ENCODE assay signal across 10 mouse cellular contexts in genomic region chr3:152702274-152702843, GRCm38 (mm10). TPM values are rescaled to one million over a fixed set of nuclear protein-coding genes. Genes with fewer than 3 reads are reported as not detected.
DNase-seq lines count a peak whose midpoint lies in the region; ATAC-seq and TF ChIP-seq lines count a peak whose summit lies in the region.
"Had no signal": no experiment of that assay in that cellular context is flagged by ENCODE, and none has a peak within 500 bp of the region (broad histone marks: within the 10 kb centered on the region; RNA-seq: fewer than 3 reads in every experiment).

No protein-coding gene starts in this region.

- H3K4me2 ChIP-seq in neural tube, embryonic 11.5 days (ENCODE audit: low read depth) = no peak overlapping the region
- H3K4me2 ChIP-seq in hindbrain, postnatal 0 days (ENCODE audit: low read depth, low read length) = peak overlapping the region; percentile 30; the same call in 1 of the 2 replicates

- no peak overlapping the region for H3K9ac ChIP-seq in neural tube, embryonic 11.5 days (ENCODE audit: low read length)
- no peak overlapping the region for H3K9ac ChIP-seq in hindbrain, postnatal 0 days (replicated peaks; ENCODE audit: low read length)

- no peaks in the 10 kb centered on the region for H3K9me3 ChIP-seq in neural tube, embryonic 11.5 days (ENCODE audit: control insufficient read depth, low read length)
- H3K9me3 ChIP-seq in hindbrain, postnatal 0 days (ENCODE audit: low read length) = no peaks in the 10 kb centered on the region

- no peaks in the 10 kb centered on the region for H3K36me3 ChIP-seq in neural tube, embryonic 11.5 days (ENCODE audit: control insufficient read depth, insufficient read depth, low read length)
- no peaks in the 10 kb centered on the region for H3K36me3 ChIP-seq in hindbrain, postnatal 0 days (ENCODE audit: insufficient read depth, low read length)
- H3K36me3 ChIP-seq in small intestine, adult 2 months (ENCODE audit: control insufficient read depth, insufficient read depth, low read length) = no peaks in the 10 kb centered on the region

- no peak for TF ChIP-seq CTCF in hindbrain, postnatal 0 days (IDR thresholded peaks at IDR 0.05; ENCODE audit: low read depth)
- no peak for TF ChIP-seq CTCF in small intestine, adult 2 months (IDR thresholded peaks at IDR 0.05; ENCODE audit: extremely low read depth, insufficient read length, insufficient replicate concordance, low read depth, low read length)

- DNase-seq in embryo, embryonic 11 days = peak; percentile 39
- DNase-seq in embryo, embryonic 10 days (ENCODE audit: low spot score) = no peak
- DNase-seq in neural tube, embryonic 11.5 days (ENCODE audit: low spot score) = peak; percentile 37
- no peak for DNase-seq in neural tube, embryonic 10.5 days (ENCODE audit: extremely low spot score, low spot score)
- DNase-seq in hindbrain, postnatal 0 days (ENCODE audit: low spot score) = peak; percentile 50
- no peak for DNase-seq in right cerebral cortex, adult 18-20 months
- no peak for DNase-seq in spleen, adult 12 weeks (ENCODE audit: low spot score)
- DNase-seq: adrenal gland, postnatal 10 days had no signal

- H3K27ac ChIP-seq in neural tube, embryonic 11.5 days (ENCODE audit: low read depth, low read length) = no peak overlapping the region
- no peak overlapping the region for H3K27ac ChIP-seq in hindbrain, postnatal 0 days
- no peak overlapping the region for H3K27ac ChIP-seq in small intestine, adult 2 months (ENCODE audit: insufficient read depth, low read depth, low read length)

- 51% methylated on average over 8 of the region's 8 CpGs for WGBS in neural tube, embryonic 11.5 days
- 50% methylated on average over 8 of the region's 8 CpGs for WGBS in hindbrain, postnatal 0 days
- WGBS in small intestine, adult 2 months = 52% methylated on average over 8 of the region's 8 CpGs

- TF ChIP-seq POLR2A in small intestine, adult 2 months (IDR thresholded peaks at IDR 0.05; ENCODE audit: low read depth, low read length) = no peak

- ATAC-seq in neural tube, embryonic 11.5 days (ENCODE audit: insufficient read depth, low FRiP score, low TSS enrichment) = no peak
- no peak for ATAC-seq in hindbrain, postnatal 0 days

- H3K4me1 ChIP-seq in neural tube, embryonic 11.5 days (ENCODE audit: control insufficient read depth, insufficient read depth, low read length) = no peaks in the 10 kb centered on the region
- no peaks in the 10 kb centered on the region for H3K4me1 ChIP-seq in hindbrain, postnatal 0 days (ENCODE audit: insufficient read depth, low read length)
- no peaks in the 10 kb centered on the region for H3K4me1 ChIP-seq in small intestine, adult 2 months (ENCODE audit: control insufficient read depth, insufficient read depth, insufficient read length, low read length)
- H3K4me1 ChIP-seq: megakaryocyte, embryonic 14.5 days had no signal

- H3K27me3 ChIP-seq in neural tube, embryonic 11.5 days (ENCODE audit: control insufficient read depth, insufficient read depth, low read length) = no peaks in the 10 kb centered on the region
- no peaks in the 10 kb centered on the region for H3K27me3 ChIP-seq in hindbrain, postnatal 0 days (ENCODE audit: insufficient read depth, low read length)
- no peaks in the 10 kb centered on the region for H3K27me3 ChIP-seq in small intestine, adult 2 months (ENCODE audit: control insufficient read depth, insufficient read depth, low read length)

- H3K4me3 ChIP-seq in neural tube, embryonic 11.5 days (ENCODE audit: low read depth, low read length) = no peak overlapping the region
- H3K4me3 ChIP-seq in hindbrain, postnatal 0 days (ENCODE audit: low read length) = peak overlapping the region; percentile 15
- peak overlapping the region; percentile 42 for H3K4me3 ChIP-seq in small intestine, adult 2 months (ENCODE audit: low read depth, low read length)
- H3K4me3 ChIP-seq: megakaryocyte, embryonic 14.5 days had no signal

RNA-seq across cellular contexts. Expression of gene Pigk, which starts 11.5 kb away (rescaled TPM):
- polyA plus RNA-seq in neural tube, embryonic 11.5 days (2014; fragmentation: Nextera tagmentation; extraction: Ambion mirVana) = 39.5 and 42.4 TPM in 2 replicates
- total RNA-seq in hindbrain, postnatal 0 days (2014; rRNA removed) = 35.8 and 38.2 TPM in 2 replicates
- polyA plus RNA-seq in hindbrain, postnatal 0 days (2015; fragmentation: Nextera tagmentation; extraction: Ambion mirVana) = 57.8 and 62.1 TPM in 2 replicates
- polyA plus RNA-seq in small intestine, adult 2 months (2012; rRNA removed) = 2.5 and 3.9 TPM in 2 replicates

RNA-seq across cellular contexts. Expression of gene Ak5, which starts 34.2 kb away (rescaled TPM):
- polyA plus RNA-seq in neural tube, embryonic 11.5 days (2014; fragmentation: Nextera tagmentation; extraction: Ambion mirVana) = 1.2 and 1.4 TPM in 2 replicates
- total RNA-seq in hindbrain, postnatal 0 days (2014; rRNA removed) = 14.8 and 20.4 TPM in 2 replicates
- polyA plus RNA-seq in hindbrain, postnatal 0 days (2015; fragmentation: Nextera tagmentation; extraction: Ambion mirVana) = 18.8 and 20.3 TPM in 2 replicates
- 0.17 TPM in 1 of 2 replicates, not detected in the other for polyA plus RNA-seq in small intestine, adult 2 months (2012; rRNA removed)

Comparison
In these comparisons a context has a peak if more than half of its experiments do, and no peak if none do; other contexts are left out.
1. DNase-seq: peak in embryo, embryonic 11 days (single experiment), neural tube, embryonic 11.5 days (single experiment) and hindbrain, postnatal 0 days (single experiment); none in embryo, embryonic 10 days (single experiment), neural tube, embryonic 10.5 days (single experiment), right cerebral cortex, adult 18-20 months (single experiment) and spleen, adult 12 weeks (single experiment).